Mouse (Mus musculus): Measurements from ENCODE around the gene Fbxo10. TPM values are rescaled to one million over a fixed set of nuclear protein-coding genes. Genes with fewer than 3 reads are reported as not detected.
A peak's percentile ranks its signal among the peaks of the same experiment; 100 is the strongest.

Gene Fbxo10
- total RNA-seq, 1 experiment: 3.3 TPM

DNA sequence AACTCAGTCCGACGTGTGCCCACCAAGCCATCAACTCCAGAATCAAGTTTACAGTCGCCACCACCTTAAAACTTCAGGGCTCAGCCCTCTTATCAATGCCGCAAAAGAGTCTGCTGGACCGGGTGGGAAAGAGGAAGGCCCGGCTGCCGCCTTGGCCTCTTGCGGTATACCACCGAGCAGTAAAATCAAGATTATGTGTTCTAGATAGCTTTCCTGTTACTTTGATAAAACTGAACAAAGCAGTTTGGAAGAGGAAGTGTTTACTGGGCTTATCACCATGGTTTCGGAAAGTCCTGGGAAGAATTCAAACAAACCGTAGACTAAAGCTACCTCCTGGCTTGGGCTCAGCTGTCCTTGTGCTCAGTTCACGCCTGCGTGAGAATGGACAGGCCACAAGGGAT, 71.4 kb downstream of the Fbxo10 start:
- no peak for DNase-seq (ENCODE audit: low read depth, low spot score)
- no peaks in the 10 kb centered on the region for H3K9me3 ChIP-seq (ENCODE audit: control insufficient read depth, insufficient read depth, low read depth, low read length)
- no peaks in the 10 kb centered on the region for H3K36me3 ChIP-seq (ENCODE audit: control insufficient read depth, insufficient read depth, low read length, poor library complexity, severe bottlenecking)
- H3K9ac ChIP-seq (ENCODE audit: insufficient read depth, low read depth, low read length, poor library complexity, severe bottlenecking): peak overlapping the region; percentile 88
- no peak for TF ChIP-seq HCFC1 (IDR thresholded peaks at IDR 0.05; ENCODE audit: borderline replicate concordance, insufficient read depth, low read length)
- TF ChIP-seq CHD2 (IDR thresholded peaks at IDR 0.05; ENCODE audit: low read depth, low read length): no peak
- no peak for TF ChIP-seq MAFK (IDR thresholded peaks at IDR 0.05; ENCODE audit: insufficient read depth, low read depth, low read length)
- no peak for TF ChIP-seq ZNF384 (IDR thresholded peaks at IDR 0.05; ENCODE audit: low read depth, low read length)
- no peak for TF ChIP-seq ZC3H11A (IDR thresholded peaks at IDR 0.05; ENCODE audit: borderline replicate concordance, low read depth, low read length)
- peak overlapping the region; percentile 84 to 100 for H3K4me3 ChIP-seq (ENCODE audit: insufficient read depth in 1 of 2, low read depth in 1 of 2, low read length in 2 of 2, poor library complexity in 1 of 2, severe bottlenecking in 1 of 2)
- peaks cover 2 to 3% of the 10 kb centered on the region in 2 experiments; a peak in 2 of 4 replicates for H3K4me1 ChIP-seq (ENCODE audit: control insufficient read depth in 2 of 2, insufficient read depth in 2 of 2, low read length in 2 of 2, poor library complexity in 1 of 2)
- H3K27ac ChIP-seq (ENCODE audit: insufficient read depth, low read depth, low read length, poor library complexity, severe bottlenecking): peak overlapping the region; percentile 60; the same call in 1 of the 2 replicates
- in situ Hi-C loops (cut with MboI; ENCODE audit: low sequenced_read_pairs in 2 of 2, unreplicated experiment in 2 of 2): loop anchor here in 1 of 2 experiments (10.0 kb wide), 1 partner anchor 272 kb away; no protein-coding TSS in a partner anchor

DNA sequence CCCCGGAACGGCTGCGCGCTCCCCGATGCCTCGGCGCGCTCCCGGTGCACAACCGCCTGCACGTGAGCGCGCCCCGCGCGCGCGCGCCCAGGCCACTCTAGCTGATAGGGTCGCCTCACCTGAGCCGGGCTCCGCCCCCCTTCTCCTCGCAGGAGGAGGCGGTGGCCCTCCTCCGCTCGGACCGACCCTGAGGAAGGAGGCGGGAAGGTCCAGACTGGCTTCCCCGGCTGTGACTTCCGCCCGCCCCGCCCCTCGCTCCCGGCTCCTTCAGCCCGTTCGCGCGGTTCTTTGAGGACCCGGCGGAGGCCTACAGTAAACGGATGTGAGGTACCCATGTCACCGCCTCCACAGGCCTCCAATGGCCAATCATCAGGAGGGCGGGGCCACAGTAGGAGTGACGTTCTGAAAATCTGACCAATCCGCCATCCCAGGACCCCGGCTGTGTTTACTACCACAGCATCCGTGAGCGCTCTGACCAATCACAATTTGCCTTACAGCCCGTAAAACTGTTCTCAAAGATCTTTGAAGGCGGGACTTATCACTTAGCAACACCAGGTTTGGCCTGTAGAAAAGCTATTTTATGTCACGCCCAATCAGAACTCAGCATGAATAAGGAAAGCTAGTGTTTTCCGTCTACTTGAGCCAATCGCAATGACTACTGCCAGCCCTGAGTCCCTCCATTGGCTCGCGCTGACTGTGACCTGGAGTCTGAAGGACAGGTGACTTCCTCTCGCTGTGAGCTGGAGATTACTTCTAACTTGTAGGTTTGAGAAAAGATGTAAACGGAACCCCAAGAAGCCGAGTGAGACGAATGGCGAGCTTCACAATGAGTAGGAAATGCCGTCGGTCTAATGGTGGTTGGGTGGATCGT, 72.1 kb downstream of the Fbxo10 start, which contains the start of gene Zbtb5:
TSS of gene Zbtb5 (minus strand) at position 308 of the 871 bp plus-strand sequence.
- peak; percentile 88 for TF ChIP-seq CHD2 (IDR thresholded peaks at IDR 0.05; ENCODE audit: low read depth, low read length)
- 0 out of 2 replicates have a peak, but pooled peaks have one; percentile 45 for TF ChIP-seq HCFC1 (IDR thresholded peaks at IDR 0.05; ENCODE audit: borderline replicate concordance, insufficient read depth, low read length)
- no peak for TF ChIP-seq ZC3H11A (IDR thresholded peaks at IDR 0.05; ENCODE audit: borderline replicate concordance, low read depth, low read length)
- Histone ChIP-seq H3K9me3 (ENCODE audit: control insufficient read depth, insufficient read depth, low read depth, low read length) (no peaks in the 10 kb centered on the region), H3K36me3 (ENCODE audit: control insufficient read depth, insufficient read depth, low read length, poor library complexity, severe bottlenecking) (no peaks in the 10 kb centered on the region), H3K4me3 (ENCODE audit: insufficient read depth in 1 of 2, low read depth in 1 of 2, low read length in 2 of 2, poor library complexity in 1 of 2, severe bottlenecking in 1 of 2) (peak within 1 kb of the TSS; percentile 87 to 100), H3K9ac (ENCODE audit: insufficient read depth, low read depth, low read length, poor library complexity, severe bottlenecking) (peak within 1 kb of the TSS; percentile 88), H3K4me1 (ENCODE audit: control insufficient read depth in 2 of 2, insufficient read depth in 2 of 2, low read length in 2 of 2, poor library complexity in 1 of 2) (peaks cover 2% of the 10 kb centered on the region in 2 experiments; a peak in 2 of 4 replicates), H3K27ac (ENCODE audit: insufficient read depth, low read depth, low read length, poor library complexity, severe bottlenecking) (peak within 1 kb of the TSS; percentile 73)
- in situ Hi-C loops (cut with MboI; ENCODE audit: low sequenced_read_pairs in 2 of 2, unreplicated experiment in 2 of 2): loop anchor here in 1 of 2 experiments (10.0 kb wide), 1 partner anchor 272 kb away; no protein-coding TSS in a partner anchor
- peak; percentile 100 for DNase-seq (ENCODE audit: low read depth, low spot score)

DNA sequence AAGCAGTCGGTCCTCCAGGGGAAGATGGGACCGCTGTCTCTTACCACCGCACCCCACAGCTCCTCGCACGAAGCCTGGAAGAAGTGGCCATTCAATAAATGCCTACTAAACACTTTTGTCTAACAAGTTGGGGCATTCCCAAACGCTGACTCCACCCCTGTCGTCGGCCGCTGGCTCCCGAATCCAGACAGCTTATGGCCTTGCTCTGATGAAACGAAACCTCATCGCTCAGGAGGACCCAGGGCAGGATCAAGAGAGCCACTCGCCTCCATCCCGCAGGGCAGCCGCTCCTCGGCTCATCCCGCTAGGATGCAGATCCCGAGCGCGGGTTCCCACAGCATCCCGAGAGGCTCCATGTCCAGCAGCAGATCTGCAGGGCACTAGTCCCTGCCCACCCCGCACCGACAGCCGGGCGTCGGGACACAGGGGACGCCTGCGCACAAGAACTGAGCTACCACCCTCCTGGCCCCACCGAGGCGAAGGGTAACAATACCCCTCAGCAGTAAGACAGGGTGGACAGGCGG, 72.8 kb downstream of the Fbxo10 start:
- H3K9me3 ChIP-seq (ENCODE audit: control insufficient read depth, insufficient read depth, low read depth, low read length): no peaks in the 10 kb centered on the region
- peak overlapping the region; percentile 87 to 97 for H3K4me3 ChIP-seq (ENCODE audit: insufficient read depth in 1 of 2, low read depth in 1 of 2, low read length in 2 of 2, poor library complexity in 1 of 2, severe bottlenecking in 1 of 2)
- H3K36me3 ChIP-seq (ENCODE audit: control insufficient read depth, insufficient read depth, low read length, poor library complexity, severe bottlenecking): no peaks in the 10 kb centered on the region
- H3K4me1 ChIP-seq (ENCODE audit: control insufficient read depth in 2 of 2, insufficient read depth in 2 of 2, low read length in 2 of 2, poor library complexity in 1 of 2): peaks cover 2% of the 10 kb centered on the region in 2 experiments; a peak in 2 of 4 replicates
- H3K27ac ChIP-seq (ENCODE audit: insufficient read depth, low read depth, low read length, poor library complexity, severe bottlenecking): peak overlapping the region; percentile 73
- in situ Hi-C loops (cut with MboI; ENCODE audit: low sequenced_read_pairs in 2 of 2, unreplicated experiment in 2 of 2): loop anchor here in 1 of 2 experiments (10.0 kb wide), 1 partner anchor 273 kb away; no protein-coding TSS in a partner anchor
- peak overlapping the region; percentile 75 for H3K9ac ChIP-seq (ENCODE audit: insufficient read depth, low read depth, low read length, poor library complexity, severe bottlenecking)
- peak; percentile 83 for TF ChIP-seq MAFK (IDR thresholded peaks at IDR 0.05; ENCODE audit: insufficient read depth, low read depth, low read length)
- TF ChIP-seq CHD2 (IDR thresholded peaks at IDR 0.05; ENCODE audit: low read depth, low read length): no peak
- DNase-seq (ENCODE audit: low read depth, low spot score): no peak

DNA sequence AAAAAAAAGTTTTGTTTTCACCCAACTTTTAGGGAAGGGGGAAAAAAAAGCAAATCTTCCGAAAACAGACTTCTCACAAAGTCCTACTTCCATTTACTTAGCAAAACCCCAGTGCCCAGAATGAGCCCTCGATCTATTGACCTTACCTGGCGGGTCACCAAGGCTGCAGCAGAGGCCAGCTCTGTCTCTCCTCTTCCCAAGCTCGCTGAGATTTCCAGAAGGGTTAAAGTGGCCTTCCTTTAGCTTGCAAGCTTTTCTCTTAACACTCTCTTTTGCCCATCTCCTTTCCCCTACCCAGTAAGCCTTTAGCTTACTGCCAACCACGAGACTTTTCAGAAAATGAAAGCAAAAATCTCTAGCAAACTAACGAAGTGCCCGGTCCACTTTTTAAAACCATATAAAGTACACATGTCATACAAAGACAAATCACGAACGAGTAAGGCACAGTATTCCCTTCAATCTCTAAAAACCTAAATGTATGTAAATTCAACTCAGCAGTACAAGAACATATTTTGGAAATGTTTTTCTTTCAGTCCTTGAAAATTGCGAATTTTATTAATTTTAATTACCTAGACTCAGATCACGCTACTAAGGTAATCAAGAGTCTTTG, 73.5 kb downstream of the Fbxo10 start:
- no peak for DNase-seq (ENCODE audit: low read depth, low spot score)
- H3K27ac ChIP-seq (ENCODE audit: insufficient read depth, low read depth, low read length, poor library complexity, severe bottlenecking): no peak overlapping the region; the same call in 1 of the 2 replicates
- H3K9me3 ChIP-seq (ENCODE audit: control insufficient read depth, insufficient read depth, low read depth, low read length): no peaks in the 10 kb centered on the region
- no peak for TF ChIP-seq HCFC1 (IDR thresholded peaks at IDR 0.05; ENCODE audit: borderline replicate concordance, insufficient read depth, low read length)
- TF ChIP-seq MAFK (IDR thresholded peaks at IDR 0.05; ENCODE audit: insufficient read depth, low read depth, low read length): no peak
- in situ Hi-C loops (cut with MboI; ENCODE audit: low sequenced_read_pairs in 2 of 2, unreplicated experiment in 2 of 2): loop anchor here in 1 of 2 experiments (10.0 kb wide), 1 partner anchor 274 kb away; no protein-coding TSS in a partner anchor
- peak overlapping the region; percentile 6; the same call in 1 of the 2 replicates for H3K9ac ChIP-seq (ENCODE audit: insufficient read depth, low read depth, low read length, poor library complexity, severe bottlenecking)
- no peaks in the 10 kb centered on the region for H3K36me3 ChIP-seq (ENCODE audit: control insufficient read depth, insufficient read depth, low read length, poor library complexity, severe bottlenecking)
- peak overlapping the region; percentile 87 to 97 for H3K4me3 ChIP-seq (ENCODE audit: insufficient read depth in 1 of 2, low read depth in 1 of 2, low read length in 2 of 2, poor library complexity in 1 of 2, severe bottlenecking in 1 of 2)
- H3K4me1 ChIP-seq (ENCODE audit: control insufficient read depth in 2 of 2, insufficient read depth in 2 of 2, low read length in 2 of 2, poor library complexity in 1 of 2): peaks cover 2% of the 10 kb centered on the region in 2 experiments; a peak in 2 of 4 replicates

Data from ES-E14 (cell line).